Mouse (Mus musculus): ENCODE measurements around the gene Josd1. TPM values are rescaled to one million over a fixed set of nuclear protein-coding genes. Genes with fewer than 3 reads are reported as not detected.
A peak's percentile ranks its signal among the peaks of the same experiment; 100 is the strongest.

Gene Josd1
- total and polyA plus RNA-seq, 3 experiments, result 30.1 to 48.3 (median 34.9) TPM

- Histone ChIP-seq H3K27ac (ENCODE audit: insufficient read depth, low read depth) (no peak overlapping the region), H3K9ac (ENCODE audit: insufficient read depth, low read depth) (no peak overlapping the region), H3K79me2 (replicated peaks; ENCODE audit: control insufficient read depth, extremely low read depth, insufficient read depth, poor library complexity, severe bottlenecking) (no peaks in the 10 kb centered on the region), H3K27me3 (replicated peaks) (no peaks in the 10 kb centered on the region), H3K9me3 (replicated peaks; ENCODE audit: low read length) (no peaks in the 10 kb centered on the region), H3K4me2 (ENCODE audit: insufficient read depth, low read depth, poor library complexity, severe bottlenecking) (no peak overlapping the region), H3K4me1 (ENCODE audit: control insufficient read depth in 1 of 2, insufficient read depth in 2 of 2) (peaks cover 0 to 3% of the 10 kb centered on the region in 2 experiments; a peak in 1 of 4 replicates), H3K4me3 (replicated peaks in 1 of 3; ENCODE audit: low read depth in 2 of 3, low read length in 2 of 3, poor library complexity in 1 of 3) (no peak overlapping the region), H3K36me3 (replicated peaks in 1 of 2; ENCODE audit: control insufficient read depth in 1 of 2, insufficient read depth in 1 of 2, low read length in 1 of 2) (no peaks in the 10 kb centered on the region)
- DNase-seq (ENCODE audit: extremely low read depth), result peak; percentile 58
- peak; percentile 37 to 65; a peak in 3 of 4 replicates for TF ChIP-seq CTCF (conservative IDR thresholded peaks at IDR 0.05 in 1 of 2, IDR thresholded peaks at IDR 0.05 in 1 of 2; ENCODE audit: low read depth in 2 of 2, low read length in 2 of 2)
- peak; percentile 11 for TF ChIP-seq RAD21 (IDR thresholded peaks at IDR 0.05; ENCODE audit: low read depth, low read length)
- no peak for TF ChIP-seq GABPA (IDR thresholded peaks at IDR 0.05; ENCODE audit: insufficient replicate concordance, low read depth, low read length)
- no peak for TF ChIP-seq MAFK (IDR thresholded peaks at IDR 0.05; ENCODE audit: insufficient replicate concordance, low read length)
- 0 out of 2 replicates have a peak, but pooled peaks have one; percentile 27 for TF ChIP-seq ELF1 (IDR thresholded peaks at IDR 0.05; ENCODE audit: low read depth, low read length)
- dilution Hi-C loops (cut with MboI; ENCODE audit: extremely low pct_ligation_motif_present, extremely low pct_unique_long_range_greater_than_20kb, low sequenced_read_pairs) (no loop called here), in situ Hi-C loops (cut with MboI; ENCODE audit: low pct_ligation_motif_present, low pct_unique_long_range_greater_than_20kb, low sequenced_read_pairs) (no loop called here)
Observed at GRCm38 (mm10) chr15:79650569-79650968, 37.1 kb downstream of the Josd1 start.

GRCm38 (mm10) chr15:79648130-79648529 is 39.6 kb downstream of the Josd1 start:
- Histone ChIP-seq H3K27ac (ENCODE audit: insufficient read depth, low read depth) (no peak overlapping the region), H3K9ac (ENCODE audit: insufficient read depth, low read depth) (no peak overlapping the region), H3K4me3 (replicated peaks in 1 of 3; ENCODE audit: low read depth in 2 of 3, low read length in 2 of 3, poor library complexity in 1 of 3) (no peak overlapping the region), H3K27me3 (replicated peaks) (no peaks in the 10 kb centered on the region), H3K79me2 (replicated peaks; ENCODE audit: control insufficient read depth, extremely low read depth, insufficient read depth, poor library complexity, severe bottlenecking) (no peaks in the 10 kb centered on the region), H3K36me3 (replicated peaks in 1 of 2; ENCODE audit: control insufficient read depth in 1 of 2, insufficient read depth in 1 of 2, low read length in 1 of 2) (no peaks in the 10 kb centered on the region), H3K9me3 (replicated peaks; ENCODE audit: low read length) (no peaks in the 10 kb centered on the region), H3K4me1 (ENCODE audit: control insufficient read depth in 1 of 2, insufficient read depth in 2 of 2) (no peaks in the 10 kb centered on the region), H3K4me2 (ENCODE audit: insufficient read depth, low read depth, poor library complexity, severe bottlenecking) (no peak overlapping the region)
- in situ Hi-C loops (cut with MboI; ENCODE audit: low pct_ligation_motif_present, low pct_unique_long_range_greater_than_20kb, low sequenced_read_pairs), result no loop called here
- dilution Hi-C loops (cut with MboI; ENCODE audit: extremely low pct_ligation_motif_present, extremely low pct_unique_long_range_greater_than_20kb, low sequenced_read_pairs), result no loop called here
- DNase-seq (ENCODE audit: extremely low read depth), result no peak
- TF ChIP-seq ELF1 (IDR thresholded peaks at IDR 0.05; ENCODE audit: low read depth, low read length) (no peak), RCOR1 (conservative IDR thresholded peaks at IDR 0.05; ENCODE audit: low read depth, low read length) (no peak), POLR2A (IDR thresholded peaks at IDR 0.05; ENCODE audit: low read depth, low read length) (no peak), SIN3A (IDR thresholded peaks at IDR 0.05; ENCODE audit: low read length) (no peak), MAZ (IDR thresholded peaks at IDR 0.05; ENCODE audit: low read depth, low read length) (no peak), IRF4 (IDR thresholded peaks at IDR 0.05; ENCODE audit: low read depth, low read length) (no peak), MAFK (IDR thresholded peaks at IDR 0.05; ENCODE audit: insufficient replicate concordance, low read length) (no peak), CHD1 (IDR thresholded peaks at IDR 0.05; ENCODE audit: low read depth, low read length) (no peak)

GRCm38 (mm10) chr15:79645483-79645882 is 42.2 kb downstream of the Josd1 start:
- H3K79me2 ChIP-seq (replicated peaks; ENCODE audit: control insufficient read depth, extremely low read depth, insufficient read depth, poor library complexity, severe bottlenecking), result no peaks in the 10 kb centered on the region
- H3K9me3 ChIP-seq (replicated peaks; ENCODE audit: low read length), result no peaks in the 10 kb centered on the region
- H3K27ac ChIP-seq (ENCODE audit: insufficient read depth, low read depth), result no peak overlapping the region
- no peak overlapping the region for H3K4me2 ChIP-seq (ENCODE audit: insufficient read depth, low read depth, poor library complexity, severe bottlenecking)
- no peak overlapping the region for H3K9ac ChIP-seq (ENCODE audit: insufficient read depth, low read depth)
- no peak for TF ChIP-seq CHD1 (IDR thresholded peaks at IDR 0.05; ENCODE audit: low read depth, low read length)
- no peak for TF ChIP-seq MAFK (IDR thresholded peaks at IDR 0.05; ENCODE audit: insufficient replicate concordance, low read length)
- no peak for TF ChIP-seq TCF12 (IDR thresholded peaks at IDR 0.05; ENCODE audit: low read depth, low read length)
- no peak for TF ChIP-seq RAD21 (IDR thresholded peaks at IDR 0.05; ENCODE audit: low read depth, low read length)
- TF ChIP-seq PAX5 (IDR thresholded peaks at IDR 0.05; ENCODE audit: low read length), result no peak
- TF ChIP-seq UBTF (IDR thresholded peaks at IDR 0.05; ENCODE audit: low read depth, low read length), result no peak
- no peak for TF ChIP-seq KAT2A (IDR thresholded peaks at IDR 0.05; ENCODE audit: insufficient replicate concordance, low read length)
- TF ChIP-seq POLR2A (IDR thresholded peaks at IDR 0.05; ENCODE audit: low read depth, low read length), result no peak
- TF ChIP-seq MAX (IDR thresholded peaks at IDR 0.05; ENCODE audit: low read length), result no peak
- TF ChIP-seq IRF4 (IDR thresholded peaks at IDR 0.05; ENCODE audit: low read depth, low read length), result no peak
- no peak for TF ChIP-seq E2F4 (IDR thresholded peaks at IDR 0.05; ENCODE audit: insufficient replicate concordance, low read depth, low read length)
- H3K4me3 ChIP-seq (replicated peaks in 1 of 3; ENCODE audit: low read depth in 2 of 3, low read length in 2 of 3, poor library complexity in 1 of 3), result no peak overlapping the region
- DNase-seq (ENCODE audit: extremely low read depth), result no peak
- no peaks in the 10 kb centered on the region for H3K27me3 ChIP-seq (replicated peaks)
- H3K36me3 ChIP-seq (replicated peaks in 1 of 2; ENCODE audit: control insufficient read depth in 1 of 2, insufficient read depth in 1 of 2, low read length in 1 of 2), result no peaks in the 10 kb centered on the region
- dilution Hi-C loops (cut with MboI; ENCODE audit: extremely low pct_ligation_motif_present, extremely low pct_unique_long_range_greater_than_20kb, low sequenced_read_pairs) (no loop called here), in situ Hi-C loops (cut with MboI; ENCODE audit: low pct_ligation_motif_present, low pct_unique_long_range_greater_than_20kb, low sequenced_read_pairs) (no loop called here)
- H3K4me1 ChIP-seq (ENCODE audit: control insufficient read depth in 1 of 2, insufficient read depth in 2 of 2), result 0 out of 4 replicates have a peak, but pooled peaks cover 0 to 3% of the 10 kb centered on the region in 2 experiments

Measured in CH12.LX (cell line).